Mouse (Mus musculus) embryo, embryonic 11 days (tissue): ENCODE results near the gene Aco2.
"Not testable (repeated sequence)": the region's sequence is repeated elsewhere in the genome, so short reads cannot be mapped to it uniquely, and the experiment has no call there.

ENCODE experiments used
- DNase-seq: peaks from one replicate; pipeline ENCODE4 v3.0.0-alpha.2; 2015

Aco2 gene

DNA sequence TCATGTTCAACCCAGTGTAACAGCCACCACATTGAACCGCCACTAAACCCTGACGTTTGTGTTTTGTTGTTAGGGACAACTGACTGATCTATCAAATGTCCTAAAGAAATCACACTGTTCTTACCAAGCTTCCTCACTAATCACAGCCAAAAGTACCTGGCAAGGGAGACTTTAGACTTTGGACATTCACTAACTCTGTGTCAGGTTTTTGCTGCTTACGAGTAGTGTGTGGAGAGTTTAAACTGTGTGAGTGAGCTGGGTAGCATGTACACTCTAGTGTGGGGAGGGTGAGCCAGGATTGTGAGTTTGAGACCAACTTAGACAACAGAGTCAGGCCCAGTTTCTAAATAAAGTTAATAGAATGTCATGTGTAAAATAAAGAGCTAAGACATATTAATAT is 10.2 kb downstream of the Aco2 start:
- no peak for DNase-seq

DNA sequence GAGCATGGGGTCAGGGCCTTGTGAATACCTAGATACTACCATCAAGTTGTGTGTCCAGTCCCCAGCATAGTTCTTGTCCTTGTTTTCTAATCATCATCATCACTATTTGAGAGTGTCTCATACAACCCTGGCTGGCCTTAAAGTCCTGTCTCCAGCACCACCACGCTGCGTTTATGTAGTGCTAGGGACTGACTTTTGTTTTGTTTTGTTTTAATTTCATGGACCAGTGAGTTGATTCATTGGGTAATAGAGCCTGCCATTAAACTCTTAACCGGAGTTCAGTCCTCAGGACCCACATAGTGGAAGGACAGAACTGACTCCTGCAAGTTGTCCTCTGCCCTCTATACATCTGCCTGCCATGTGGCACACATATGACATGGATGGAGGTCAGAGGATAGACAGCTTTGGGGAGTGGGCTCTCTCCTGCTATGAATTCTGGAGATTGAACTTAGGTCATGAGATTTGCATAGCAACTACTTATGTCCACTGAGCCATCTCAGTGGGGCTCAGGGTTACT is 13.4 kb downstream of the Aco2 start:
- DNase-seq = no peak

DNA sequence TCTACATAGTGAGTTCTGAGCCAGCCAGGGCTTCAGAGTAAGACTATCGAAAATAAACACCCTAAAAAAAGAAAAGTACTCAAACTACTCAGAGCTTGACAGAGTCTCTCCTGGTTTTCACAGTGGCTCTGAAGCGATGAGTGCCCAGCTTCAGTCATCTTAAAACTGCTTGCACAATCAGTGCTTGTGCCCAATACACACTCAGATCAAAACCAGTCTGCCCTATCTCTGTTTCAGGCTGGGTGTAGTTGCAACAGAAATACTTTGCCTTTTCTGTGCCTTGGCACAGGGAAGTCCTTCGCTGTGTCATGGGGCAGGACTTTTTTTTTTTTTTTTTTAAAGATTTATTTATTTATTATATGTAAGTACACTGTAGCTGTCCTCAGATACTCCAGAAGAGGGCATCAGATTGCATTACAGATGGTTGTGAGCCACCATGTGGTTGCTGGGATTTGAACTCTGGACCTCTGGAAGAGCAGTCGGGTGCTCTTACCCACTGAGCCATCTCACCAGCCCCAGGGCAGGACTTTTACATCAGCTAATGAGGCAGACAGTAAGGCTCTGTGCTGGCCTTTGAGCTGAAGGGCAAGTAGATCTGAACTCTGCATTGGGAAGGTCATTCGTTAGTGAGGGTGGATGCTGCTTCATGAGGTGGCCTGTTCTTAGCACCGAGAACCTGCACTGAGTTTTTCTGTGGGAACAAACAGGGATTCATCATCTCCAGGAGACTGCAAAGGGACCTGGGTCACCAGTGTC is 14.9 kb downstream of the Aco2 start:
- no peak for DNase-seq

DNA sequence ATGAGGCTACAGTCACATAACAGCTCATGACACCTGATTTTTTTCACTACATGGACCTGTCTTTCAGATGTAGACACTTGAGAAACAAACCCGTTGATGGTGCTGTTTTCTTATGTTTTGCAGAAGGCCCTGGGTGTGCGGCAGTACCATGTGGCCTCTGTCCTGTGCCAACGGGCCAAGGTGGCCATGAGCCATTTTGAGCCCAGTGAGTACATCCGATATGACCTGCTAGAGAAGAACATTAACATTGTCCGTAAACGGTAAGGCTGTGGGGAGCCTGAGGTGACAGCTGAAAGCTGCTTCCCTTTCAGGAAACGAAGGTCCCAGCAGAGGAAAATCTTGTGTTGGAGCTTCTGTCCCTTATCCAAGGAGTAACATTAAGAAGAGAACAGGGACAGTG is 17.1 kb downstream of the Aco2 start:
- no peak for DNase-seq

DNA sequence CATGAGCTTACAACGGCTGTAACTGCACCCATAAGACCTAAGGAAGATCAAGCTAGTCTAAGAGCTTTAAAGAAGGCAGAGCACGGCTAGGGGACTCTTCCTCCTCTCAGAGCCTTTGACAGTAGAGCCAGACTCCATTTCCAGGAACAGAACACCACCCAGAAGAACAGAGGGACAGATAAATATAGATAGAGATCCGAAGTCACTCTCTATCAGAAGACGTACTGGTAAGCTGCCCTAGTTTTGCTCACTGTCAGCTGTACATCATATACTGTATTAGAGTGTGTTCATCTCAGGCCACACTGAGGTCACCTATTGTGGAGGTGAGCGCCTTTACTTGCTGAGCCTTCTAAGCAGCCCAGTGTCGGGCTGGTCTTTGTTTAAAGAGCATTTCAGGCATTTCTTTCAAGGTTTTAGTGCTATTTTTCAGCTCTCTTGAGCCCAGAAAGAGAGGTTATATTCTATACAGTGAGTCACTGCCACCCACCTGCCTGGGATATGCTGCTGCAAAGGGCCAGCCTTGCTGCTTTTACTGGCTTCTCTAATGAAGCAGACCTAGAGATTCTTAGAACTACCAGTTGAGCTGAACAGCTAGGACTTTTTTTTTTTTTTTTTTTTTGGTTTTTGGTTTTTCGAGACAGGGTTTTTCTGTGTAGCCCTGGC is 19.2 kb downstream of the Aco2 start:
- no peak for DNase-seq

DNA sequence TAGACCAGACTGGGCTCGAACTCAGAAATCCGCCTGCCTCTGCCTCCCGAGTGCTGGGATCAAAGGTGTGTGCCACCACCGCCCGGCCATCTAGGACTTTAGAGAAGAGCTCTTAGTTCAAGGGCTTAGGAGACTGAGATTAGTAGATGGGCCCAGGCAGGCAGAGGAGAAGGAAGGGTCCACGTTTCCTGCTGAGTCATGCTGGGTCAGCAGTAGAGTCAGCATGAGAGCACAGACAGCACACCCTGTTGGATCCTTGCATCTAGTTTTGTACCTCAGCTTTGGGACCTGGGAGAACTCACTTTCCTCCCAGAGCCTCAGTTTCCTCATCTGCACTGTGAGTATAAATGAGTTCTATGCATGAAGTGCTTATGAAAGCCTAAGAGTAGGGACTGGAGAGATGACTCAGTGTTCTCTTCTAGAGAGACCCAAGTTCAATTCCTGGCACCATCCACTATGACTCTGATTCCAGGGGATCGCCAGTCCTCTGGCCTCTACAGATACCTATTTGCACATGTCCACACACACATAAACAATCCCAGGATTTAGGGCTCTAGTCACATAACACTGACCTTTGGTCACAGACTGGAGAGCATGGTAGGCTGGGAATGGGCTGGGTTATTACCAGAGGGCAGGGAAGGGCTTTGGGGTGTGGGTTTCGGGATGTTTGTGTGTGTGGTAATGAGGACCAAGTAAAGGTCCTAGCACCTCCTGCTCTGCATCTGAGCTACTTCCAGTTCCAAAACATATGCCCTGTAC is 19.9 kb downstream of the Aco2 start:
- DNase-seq = no peak

DNA sequence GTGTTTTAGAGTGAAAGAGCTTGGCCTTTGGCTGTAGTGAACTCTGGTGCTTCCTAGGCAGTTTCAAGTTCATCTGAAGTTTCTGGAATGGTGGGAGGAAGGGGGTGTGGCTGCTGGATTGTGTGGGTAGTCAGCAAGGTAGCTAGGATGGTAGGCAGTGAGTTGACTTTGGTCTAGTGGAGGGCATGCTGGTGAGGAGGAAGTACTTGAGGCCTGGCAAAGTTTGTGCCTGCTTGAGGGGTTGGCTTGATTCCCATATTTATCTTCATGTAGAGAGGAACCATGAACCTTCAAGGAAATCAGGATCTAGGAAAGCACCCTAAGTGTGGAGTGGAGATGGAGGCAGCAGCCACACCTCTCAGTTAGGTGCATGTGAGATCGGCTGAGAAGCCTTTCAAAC is 21.9 kb downstream of the Aco2 start:
- DNase-seq = no peak

DNA sequence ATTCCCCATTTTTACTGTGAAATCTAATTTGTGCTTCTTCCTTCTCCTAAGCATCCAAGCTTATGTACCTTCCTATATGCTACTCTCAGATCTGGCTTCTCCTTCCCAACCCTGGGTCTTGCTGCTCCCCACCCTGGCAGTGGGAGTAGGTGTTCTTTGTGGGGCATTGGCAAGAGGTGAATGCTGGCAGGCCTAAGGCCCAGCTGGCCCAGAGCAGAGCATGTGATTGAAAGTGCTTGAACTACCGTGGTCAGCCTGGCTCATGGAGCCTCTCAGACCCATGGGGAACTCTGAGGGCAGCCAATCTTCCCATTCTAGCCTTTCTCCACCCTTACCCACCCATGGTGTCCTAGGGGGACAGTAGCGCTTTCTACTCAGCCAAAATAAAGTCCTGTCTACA is 24.3 kb downstream of the Aco2 start:
- DNase-seq = no peak

DNA sequence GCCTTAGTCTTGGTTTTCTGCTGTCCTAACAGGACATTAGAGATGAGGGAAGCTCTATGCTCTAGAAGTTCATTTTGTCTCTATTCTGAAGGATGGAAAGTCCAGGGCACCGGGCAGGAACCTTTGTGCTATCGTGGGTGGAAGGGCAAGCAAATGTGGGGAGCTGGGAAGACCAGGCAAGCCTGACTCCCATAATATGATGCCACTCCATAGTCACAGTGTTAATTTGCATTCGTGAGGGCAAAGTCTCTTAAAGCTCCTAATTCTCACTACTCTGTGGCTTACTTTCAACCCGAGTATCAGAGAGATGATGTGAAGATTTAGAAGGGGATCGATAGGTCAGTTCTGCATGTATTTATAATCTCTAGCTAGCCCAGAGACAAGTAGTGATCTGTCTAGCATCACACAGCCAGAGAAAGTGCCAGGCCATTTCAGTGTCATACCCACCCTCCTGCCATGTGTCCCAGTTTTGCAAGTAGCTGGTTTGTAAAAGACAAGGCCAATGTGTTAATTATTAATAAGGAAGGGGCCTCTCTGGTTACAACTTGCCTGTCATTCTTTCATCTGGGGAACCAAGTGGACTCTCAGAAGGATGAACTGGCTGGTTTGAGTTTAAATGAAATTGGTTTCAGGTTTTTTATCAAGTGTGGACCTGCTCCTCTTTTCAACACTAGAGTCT is 25.6 kb downstream of the Aco2 start:
- no peak for DNase-seq

DNA sequence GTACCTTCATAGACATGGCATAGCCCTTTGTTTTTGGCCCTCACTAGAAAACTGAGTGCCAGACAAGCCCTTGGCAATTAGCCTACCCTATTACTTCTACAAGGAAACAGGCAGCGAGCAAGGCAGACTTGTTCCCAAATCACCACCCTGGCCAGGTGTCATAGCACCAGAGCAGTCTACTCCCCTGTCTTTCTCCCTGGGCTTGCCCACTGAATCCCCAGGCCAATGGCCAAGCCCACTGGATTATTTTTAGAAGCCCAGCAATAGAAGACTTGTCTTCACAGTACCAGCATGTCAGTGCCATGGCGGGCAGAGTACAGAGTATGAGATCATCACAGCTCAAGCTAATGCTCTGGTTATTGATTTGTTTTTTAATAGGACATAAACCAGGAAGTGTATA is 26.6 kb downstream of the Aco2 start:
- no peak for DNase-seq

DNA sequence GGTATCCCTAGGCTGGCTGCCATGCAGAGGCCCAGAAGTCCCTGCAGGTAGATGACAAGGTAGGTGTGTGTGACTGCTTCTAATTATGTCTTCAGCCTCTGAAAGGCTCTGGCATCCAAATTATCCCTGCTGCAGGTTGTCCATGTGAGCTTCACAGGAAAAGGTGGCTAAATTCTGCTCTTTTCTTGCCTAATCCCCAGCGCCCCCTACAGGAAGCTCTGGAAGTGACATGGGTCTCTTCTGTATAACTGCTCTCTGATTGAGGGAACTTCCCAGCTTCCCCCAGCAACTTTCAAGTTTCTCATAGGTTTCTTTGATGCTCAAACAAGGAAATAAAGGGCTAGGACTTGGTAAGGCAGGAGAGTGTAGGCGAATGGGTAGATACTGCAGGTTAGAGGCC is 32.8 kb downstream of the Aco2 start:
- peak; percentile 77 for DNase-seq

DNA sequence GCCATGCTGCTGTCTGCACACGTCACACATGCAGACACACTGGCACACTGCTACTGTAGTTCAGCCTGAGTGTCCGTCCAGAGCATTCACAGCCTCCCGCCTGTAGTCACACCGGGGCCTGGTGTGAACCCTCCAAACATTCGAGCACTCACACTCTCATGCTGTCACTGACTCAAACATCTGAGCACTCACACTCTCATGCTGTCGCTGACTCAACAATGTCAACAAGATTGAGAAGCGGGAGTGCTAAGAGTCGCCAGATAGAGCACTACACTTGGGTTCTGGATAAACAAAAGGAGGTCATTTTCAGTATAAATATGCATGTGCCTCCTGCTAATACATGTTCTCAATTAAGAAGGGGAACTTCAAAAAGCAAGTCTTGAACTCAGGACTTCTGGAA is 35.8 kb downstream of the Aco2 start:
- DNase-seq = no peak

DNA sequence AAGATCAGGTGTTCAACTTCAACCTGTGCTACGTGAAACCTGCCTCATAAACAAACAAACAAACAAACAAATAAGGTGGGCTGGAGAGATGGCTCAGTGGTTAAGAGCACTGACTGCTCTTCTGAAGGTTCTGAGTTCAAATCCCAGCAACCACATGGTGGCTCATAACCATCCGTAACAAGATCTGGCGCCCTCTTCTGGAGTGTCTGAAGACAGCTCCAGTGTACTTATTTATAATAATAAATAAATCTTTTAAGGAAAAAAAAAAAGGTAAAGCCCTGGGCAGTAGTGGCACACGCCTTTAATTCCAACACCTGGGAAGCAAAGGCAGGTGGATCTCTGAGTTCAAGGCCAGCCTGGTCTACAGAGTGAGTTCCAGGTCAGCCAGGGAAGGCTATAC is 36.7 kb downstream of the Aco2 start:
- DNase-seq = not testable (repeated sequence)

DNA sequence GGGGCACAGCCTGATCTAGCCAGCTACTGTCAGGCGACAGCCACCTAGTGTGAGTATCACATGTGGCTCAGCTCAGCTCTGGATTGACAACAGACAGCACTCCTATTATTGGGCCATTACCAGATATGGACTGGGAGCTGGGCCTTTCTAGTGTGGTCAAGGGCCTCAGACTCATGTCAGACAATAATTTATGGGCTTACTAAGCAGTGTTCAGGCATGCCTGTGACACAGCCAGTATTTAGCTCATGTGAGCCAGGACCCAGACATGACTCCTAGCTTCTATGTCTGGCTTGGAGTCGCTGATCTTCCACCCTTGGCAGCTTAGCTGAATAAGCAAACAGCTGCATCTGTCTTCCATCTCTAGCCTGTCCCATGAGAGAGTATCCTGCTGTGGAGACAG is 40.4 kb downstream of the Aco2 start:
- no peak for DNase-seq

DNA sequence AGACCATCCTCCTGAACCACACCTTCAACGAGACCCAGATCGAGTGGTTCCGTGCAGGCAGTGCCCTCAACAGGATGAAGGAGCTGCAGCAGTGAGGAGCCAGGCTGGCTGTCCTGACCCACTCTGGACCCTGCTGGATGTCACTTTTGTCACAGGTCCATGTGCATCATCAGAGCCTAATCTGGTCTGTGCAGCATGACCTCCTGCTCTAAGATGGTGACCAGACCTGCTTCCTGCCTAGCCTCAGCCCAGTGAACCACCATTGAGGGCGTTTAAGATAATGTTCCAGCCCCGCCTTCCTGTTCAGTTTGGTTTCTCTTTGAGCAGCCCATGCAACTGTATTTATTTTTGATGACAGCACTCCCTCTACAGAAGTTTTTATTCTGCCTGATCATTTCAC is 42.6 kb downstream of the Aco2 start:
- DNase-seq = no peak

DNA sequence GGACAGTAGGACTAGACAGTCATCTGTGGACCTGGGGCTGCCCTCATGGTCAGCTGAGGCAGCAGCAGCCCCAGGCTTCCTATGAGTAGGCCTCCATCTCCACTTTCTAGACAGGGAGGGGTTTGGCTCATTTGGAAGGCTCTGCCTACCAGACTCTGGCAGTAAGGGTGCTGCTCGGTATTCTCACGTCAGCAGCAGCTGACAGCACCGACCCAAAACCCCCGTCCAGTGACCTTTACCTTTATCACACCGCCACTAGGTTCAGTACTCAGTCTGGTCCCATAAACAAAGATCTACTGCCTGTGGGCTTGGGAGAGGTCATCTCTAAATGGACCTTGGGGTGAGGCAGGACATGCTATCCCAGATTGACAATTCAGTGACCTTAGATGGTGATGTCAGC is 43.6 kb downstream of the Aco2 start:
- DNase-seq = no peak

DNA sequence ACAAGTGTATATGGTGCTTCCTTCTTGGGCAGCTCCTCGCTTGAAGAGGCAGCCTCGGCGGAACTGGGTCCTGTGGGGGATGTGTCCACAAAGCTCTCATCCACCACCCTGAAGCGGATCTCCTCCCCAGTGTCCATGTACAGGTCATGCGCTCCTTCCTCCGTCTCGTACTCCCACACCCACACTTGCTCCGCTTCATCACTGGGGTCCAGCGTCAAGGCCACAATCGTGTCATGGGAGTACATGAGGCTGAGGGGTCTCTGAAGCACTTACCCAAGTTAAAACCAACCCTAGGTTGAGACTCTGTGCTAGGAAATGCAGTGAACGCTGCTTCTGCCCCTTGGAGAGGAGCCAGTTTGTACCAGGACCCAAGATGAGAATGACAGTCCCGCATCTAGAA is 45.1 kb downstream of the Aco2 start:
- DNase-seq = no peak

DNA sequence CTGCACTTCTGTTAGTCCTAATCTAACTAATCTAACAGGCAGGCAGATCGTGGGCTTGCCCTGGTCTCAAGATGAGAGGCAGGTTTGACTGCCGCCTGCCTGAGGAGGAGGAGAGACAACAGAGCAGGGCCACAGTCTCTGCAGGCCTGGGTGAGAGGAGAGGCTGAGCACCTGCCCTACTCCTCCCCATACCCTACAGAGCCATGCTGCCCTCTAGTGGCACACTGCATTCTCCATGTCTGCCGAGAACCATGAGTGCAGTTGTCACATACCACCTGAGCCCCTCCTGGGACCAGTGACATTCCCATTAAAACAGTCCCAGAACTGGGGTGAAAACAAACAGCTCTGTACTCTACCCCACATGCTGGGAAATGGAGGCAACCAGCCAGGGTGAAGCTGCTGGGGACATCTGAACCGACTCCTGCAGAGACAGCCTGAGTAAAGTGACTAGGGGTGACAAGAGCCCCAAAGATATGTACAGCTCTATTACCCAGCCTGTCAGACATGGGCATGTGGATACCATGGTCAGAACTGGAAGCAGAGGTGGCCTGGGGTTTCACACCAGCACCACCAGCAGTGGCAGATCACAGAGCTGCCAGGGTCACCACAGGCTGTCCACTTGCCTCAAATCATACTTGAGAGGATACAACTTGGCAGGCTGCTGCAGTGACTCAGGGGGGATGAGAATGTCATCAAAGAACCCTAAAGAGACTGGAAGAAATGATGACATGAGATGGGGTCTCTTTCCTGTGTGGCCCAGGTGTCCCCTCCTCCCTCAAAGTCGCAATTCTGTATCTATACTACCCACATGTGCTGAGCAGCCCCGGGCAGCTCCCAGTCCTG is 45.7 kb downstream of the Aco2 start:
- DNase-seq = peak; percentile 76

DNA sequence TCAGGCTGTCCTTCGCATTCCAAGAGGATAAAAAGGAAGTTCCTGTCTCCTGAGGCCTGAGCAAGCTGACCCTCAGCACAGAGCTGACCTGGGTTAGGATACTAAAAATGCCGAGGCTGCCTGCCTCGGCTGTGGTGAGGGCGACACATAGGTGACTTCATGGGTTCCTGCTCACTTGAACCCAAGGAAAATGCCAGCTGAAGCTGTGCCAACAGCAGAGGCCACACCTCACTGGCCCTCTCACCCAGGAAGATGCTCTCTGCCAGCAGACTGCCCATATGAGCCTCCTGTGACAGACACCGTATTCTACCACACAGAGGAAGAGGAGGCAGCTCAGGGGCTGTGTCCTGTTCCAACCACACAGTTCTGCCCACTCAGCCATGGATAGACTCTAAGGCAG is 47.0 kb downstream of the Aco2 start:
- no peak for DNase-seq

DNA sequence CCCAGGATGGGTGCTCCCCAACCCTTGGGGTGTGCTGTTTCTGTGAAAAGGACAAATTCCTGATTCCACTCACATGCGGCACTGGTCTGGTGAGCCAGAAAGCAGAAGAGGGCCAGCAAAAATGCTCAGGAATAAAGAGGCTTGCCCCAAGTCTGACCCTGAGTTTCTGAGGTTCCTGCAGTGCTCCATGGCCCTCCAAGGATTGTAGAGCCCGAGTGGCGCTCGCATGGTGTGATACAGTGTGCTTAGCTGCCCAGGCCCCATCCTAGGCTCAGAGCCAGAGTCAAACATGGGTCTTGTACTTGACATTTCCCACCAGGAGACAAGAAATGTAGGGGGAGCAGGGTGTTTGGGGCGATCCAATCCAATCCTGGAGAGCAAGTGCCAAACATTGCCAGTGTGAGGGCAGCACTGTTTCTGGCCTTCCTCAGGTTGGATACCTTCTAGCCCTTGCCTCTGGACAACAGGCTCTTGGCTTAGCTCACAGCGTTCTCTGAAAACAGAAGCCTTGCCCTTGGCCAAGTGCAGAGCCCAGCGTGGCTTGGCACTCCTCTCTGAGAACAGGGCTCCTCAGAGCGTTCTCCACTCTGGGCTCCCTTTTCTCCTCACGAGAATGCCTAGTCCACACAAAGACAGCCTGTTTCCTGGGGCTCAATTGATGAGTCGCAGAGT is 48.6 kb downstream of the Aco2 start:
- no peak for DNase-seq

DNA sequence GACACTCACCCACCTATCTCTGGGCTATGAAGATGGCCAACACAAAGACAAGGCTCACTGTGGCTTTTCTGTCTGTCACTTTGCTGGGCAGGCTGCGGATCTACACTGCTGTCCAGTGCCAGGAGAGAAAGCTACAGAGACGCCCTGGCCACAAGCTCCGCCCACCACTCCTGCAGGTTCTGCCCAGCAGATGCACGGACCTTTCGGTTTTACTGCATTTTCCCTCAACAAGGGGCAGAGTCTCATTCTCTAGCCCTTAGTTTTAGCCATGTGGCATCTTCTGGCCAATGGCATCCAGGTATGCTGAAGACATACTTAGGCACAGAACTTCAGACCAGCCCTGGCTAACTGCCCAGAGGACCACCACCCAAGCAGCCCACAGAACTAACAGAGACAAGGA is 49.1 kb downstream of the Aco2 start:
- DNase-seq = no peak

DNA sequence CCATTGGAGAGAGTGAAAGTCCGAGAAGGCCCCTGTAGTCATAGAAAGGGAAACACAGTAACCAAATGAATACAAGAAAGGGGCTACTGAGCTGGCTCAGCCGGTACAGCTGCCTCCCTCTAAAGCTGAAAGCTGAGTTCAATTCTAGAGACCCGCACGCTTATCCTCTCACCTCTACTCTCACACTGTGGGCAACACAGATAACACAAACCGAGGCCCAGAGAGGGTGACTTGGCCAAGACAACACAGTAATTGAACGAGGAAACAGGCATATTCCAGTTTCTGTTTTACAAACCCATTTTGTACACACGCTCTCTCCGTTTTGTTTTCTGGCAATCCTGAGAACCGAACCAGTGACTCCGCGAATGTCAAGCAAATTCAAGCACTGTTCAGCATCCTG is 52.8 kb downstream of the Aco2 start:
- no peak for DNase-seq
